Mouse (Mus musculus) CH12.LX (cell line): ENCODE data around the gene Fcgr1. TPM values are rescaled to one million over a fixed set of nuclear protein-coding genes. Genes with fewer than 3 reads are reported as not detected.

Experiments used
- DNase-seq: peaks from one replicate; pipeline ENCODE4 v3.0.0-alpha.2; 2013; ENCODE audit errors: extremely low read depth
- H3K27ac ChIP-seq: 2 replicates; pipeline ENCODE4 v1.5.1; 2012; ENCODE audit warnings: low read depth, mild to moderate bottlenecking, control low read depth, moderate library complexity; ENCODE audit not compliant: insufficient read depth
- H3K27me3 ChIP-seq: replicated peaks from 2 replicates; pipeline ENCODE3; 2012; ENCODE audit warnings: inconsistent platforms
- H3K36me3 ChIP-seq, 2 experiments: replicated peaks in 1 of 2; 2 replicates each; pipeline versions ENCODE3 to v1.6.1; 2012; ENCODE audit warnings: inconsistent platforms in 1 of 2, low read length in 1 of 2, mild to moderate bottlenecking in 1 of 2, mixed read lengths in 1 of 2, moderate library complexity in 1 of 2; ENCODE audit not compliant: control insufficient read depth in 1 of 2, insufficient read depth in 1 of 2
- H3K4me1 ChIP-seq, 2 experiments: 2 replicates each; pipeline ENCODE4 v1.6.1; 2012; ENCODE audit warnings: inconsistent platforms in 1 of 2, moderate library complexity in 1 of 2; ENCODE audit not compliant: insufficient read depth in 2 of 2, control insufficient read depth in 1 of 2
- H3K4me2 ChIP-seq: 2 replicates; pipeline ENCODE4 v1.6.1; 2012; ENCODE audit warnings: low read depth, mild to moderate bottlenecking, control low read depth; ENCODE audit not compliant: poor library complexity, insufficient read depth, severe bottlenecking
- H3K4me3 ChIP-seq, 3 experiments: fragments of 150-350 bp in 1 of 3; sonication (generic) in 1 of 3; replicated peaks in 1 of 3; 2 replicates each; pipeline versions ENCODE3 to v1.5.1; 2011 to 2012; ENCODE audit warnings: low read depth in 2 of 3, low read length in 2 of 3, mild to moderate bottlenecking in 2 of 3, moderate library complexity in 2 of 3, control low read depth in 1 of 3, improper control_type of control experiment in 1 of 3, inconsistent platforms in 1 of 3, mixed read lengths in 1 of 3; ENCODE audit not compliant: poor library complexity in 1 of 3
- H3K79me2 ChIP-seq: replicated peaks from 2 replicates; pipeline ENCODE4 v1.6.1; 2012; ENCODE audit warnings: mild to moderate bottlenecking, moderate library complexity; ENCODE audit not compliant: control insufficient read depth, poor library complexity, insufficient read depth, severe bottlenecking; ENCODE audit errors: extremely low read depth
- H3K9ac ChIP-seq: 2 replicates; pipeline ENCODE4 v1.6.1; 2012; ENCODE audit warnings: low read depth, mild to moderate bottlenecking, control low read depth, moderate library complexity; ENCODE audit not compliant: insufficient read depth
- H3K9me3 ChIP-seq: replicated peaks from 2 replicates; pipeline ENCODE3; 2012; ENCODE audit warnings: low read length, inconsistent platforms, mixed read lengths
- BHLHE40 ChIP-seq: IDR thresholded peaks from 2 replicates; pipeline ENCODE4 v1.6.1; 2011; ENCODE audit warnings: mild to moderate bottlenecking, low read depth, low read length, improper control_type of control experiment
- CHD1 ChIP-seq: IDR thresholded peaks from 2 replicates; pipeline ENCODE4 v1.6.1; 2012; ENCODE audit warnings: low read depth, low read length, improper control_type of control experiment, inconsistent platforms
- CHD2 ChIP-seq: IDR thresholded peaks from 2 replicates; pipeline ENCODE4 v1.6.1; 2011; ENCODE audit warnings: low read length, improper control_type of control experiment
- CTCF ChIP-seq, 2 experiments: IDR thresholded peaks in 1 of 2; conservative IDR thresholded peaks in 1 of 2; 2 replicates each; pipeline ENCODE4 v1.5.1; 2011 to 2012; ENCODE audit warnings: low read depth in 2 of 2, low read length in 2 of 2, improper control_type of control experiment in 1 of 2, inconsistent platforms in 1 of 2, mild to moderate bottlenecking in 1 of 2, moderate library complexity in 1 of 2
- E2F4 ChIP-seq: IDR thresholded peaks from 2 replicates; pipeline ENCODE4 v1.6.1; 2011; ENCODE audit warnings: low read depth, low read length, improper control_type of control experiment; ENCODE audit not compliant: insufficient replicate concordance
- EP300 ChIP-seq: IDR thresholded peaks from 2 replicates; pipeline ENCODE4 v1.6.1; 2011; ENCODE audit warnings: low read length, improper control_type of control experiment
- ETS1 ChIP-seq: conservative IDR thresholded peaks from 2 replicates; pipeline ENCODE4 v1.6.1; 2012; ENCODE audit warnings: low read depth, mild to moderate bottlenecking, inconsistent platforms, low read length, improper control_type of control experiment, moderate library complexity
- HCFC1 ChIP-seq: IDR thresholded peaks from 2 replicates; pipeline ENCODE4 v1.6.1; 2012; ENCODE audit warnings: low read depth, mild to moderate bottlenecking, inconsistent platforms, low read length, improper control_type of control experiment
- IRF4 ChIP-seq: IDR thresholded peaks from 2 replicates; pipeline ENCODE4 v1.6.1; 2014; ENCODE audit warnings: low read depth, mild to moderate bottlenecking, inconsistent platforms, low read length, improper control_type of control experiment
- JUND ChIP-seq: conservative IDR thresholded peaks from 2 replicates; pipeline ENCODE4 v1.6.1; 2011; ENCODE audit warnings: low read depth, low read length, improper control_type of control experiment
- KAT2A ChIP-seq: IDR thresholded peaks from 2 replicates; pipeline ENCODE4 v1.6.1; 2012; ENCODE audit warnings: low read length, improper control_type of control experiment, inconsistent platforms; ENCODE audit not compliant: insufficient replicate concordance
- MAFK ChIP-seq: IDR thresholded peaks from 2 replicates; pipeline ENCODE4 v1.6.1; 2011; ENCODE audit warnings: low read length, improper control_type of control experiment; ENCODE audit not compliant: insufficient replicate concordance
- MAZ ChIP-seq: IDR thresholded peaks from 2 replicates; pipeline ENCODE4 v1.6.1; 2012; ENCODE audit warnings: low read depth, mild to moderate bottlenecking, inconsistent platforms, low read length, improper control_type of control experiment, moderate library complexity
- MEF2A ChIP-seq: IDR thresholded peaks from 2 replicates; pipeline ENCODE4 v1.6.1; 2014; ENCODE audit warnings: low read depth, mild to moderate bottlenecking, inconsistent platforms, low read length, improper control_type of control experiment, borderline replicate concordance
- MXI1 ChIP-seq: IDR thresholded peaks from 2 replicates; pipeline ENCODE4 v1.6.1; 2011; ENCODE audit warnings: mild to moderate bottlenecking, low read depth, low read length, improper control_type of control experiment
- MYC ChIP-seq: IDR thresholded peaks from 2 replicates; pipeline ENCODE4 v1.6.1; 2011; ENCODE audit warnings: low read depth, mild to moderate bottlenecking, improper control_type of control experiment, low read length
- NELFE ChIP-seq: IDR thresholded peaks from 2 replicates; pipeline ENCODE4 v1.6.1; 2011; ENCODE audit warnings: low read depth, low read length, improper control_type of control experiment
- NRF1 ChIP-seq: IDR thresholded peaks from 2 replicates; pipeline ENCODE4 v1.6.1; 2014; ENCODE audit warnings: low read depth, mild to moderate bottlenecking, inconsistent platforms, low read length, improper control_type of control experiment, moderate library complexity
- PAX5 ChIP-seq: IDR thresholded peaks from 2 replicates; pipeline ENCODE4 v1.6.1; 2012; ENCODE audit warnings: low read length, inconsistent platforms, mixed read lengths
- POLR2A ChIP-seq: IDR thresholded peaks from 2 replicates; pipeline ENCODE4 v1.6.1; 2011; ENCODE audit warnings: low read depth, mild to moderate bottlenecking, improper control_type of control experiment, low read length
- POLR2AphosphoS2 ChIP-seq: IDR thresholded peaks from 2 replicates; pipeline ENCODE4 v1.6.1; 2011; ENCODE audit warnings: low read depth, low read length, improper control_type of control experiment
- RAD21 ChIP-seq: IDR thresholded peaks from 2 replicates; pipeline ENCODE4 v1.6.1; 2011; ENCODE audit warnings: low read depth, mild to moderate bottlenecking, low read length, improper control_type of control experiment, moderate library complexity
- RCOR1 ChIP-seq: conservative IDR thresholded peaks from 2 replicates; pipeline ENCODE4 v1.6.1; 2012; ENCODE audit warnings: low read depth, mild to moderate bottlenecking, inconsistent platforms, low read length, improper control_type of control experiment
- SIN3A ChIP-seq: IDR thresholded peaks from 2 replicates; pipeline ENCODE4 v1.6.1; 2012; ENCODE audit warnings: low read length, improper control_type of control experiment, inconsistent platforms
- TBP ChIP-seq: conservative IDR thresholded peaks from 2 replicates; pipeline ENCODE4 v1.6.1; 2011; ENCODE audit warnings: low read depth, low read length, improper control_type of control experiment
- UBTF ChIP-seq: IDR thresholded peaks from 2 replicates; pipeline ENCODE4 v1.6.1; 2012; ENCODE audit warnings: low read depth, mild to moderate bottlenecking, inconsistent platforms, low read length, improper control_type of control experiment, moderate library complexity
- USF2 ChIP-seq: conservative IDR thresholded peaks from 2 replicates; pipeline ENCODE4 v1.6.1; 2011; ENCODE audit warnings: low read depth, low read length, improper control_type of control experiment
- ZC3H11A ChIP-seq: IDR thresholded peaks from 2 replicates; pipeline ENCODE4 v1.6.1; 2012; ENCODE audit warnings: low read depth, mild to moderate bottlenecking, inconsistent platforms, low read length, improper control_type of control experiment
- ZKSCAN1 ChIP-seq: IDR thresholded peaks from 2 replicates; pipeline ENCODE4 v1.6.1; 2012; ENCODE audit warnings: low read depth, inconsistent platforms, low read length, improper control_type of control experiment, borderline replicate concordance
- ZNF384 ChIP-seq: IDR thresholded peaks from 2 replicates; pipeline ENCODE4 v1.6.1; 2012; ENCODE audit warnings: low read depth, low read length, improper control_type of control experiment, inconsistent platforms
- dilution Hi-C: fragments of 300-500 bp; cut with MboI; formaldehyde crosslinking; loops from 2 replicates; pipeline ENCODE4 v1.14.3; 2020; ENCODE audit warnings: low sequenced_read_pairs; ENCODE audit not compliant: extremely low pct_unique_long_range_greater_than_20kb, extremely low pct_ligation_motif_present
- in situ Hi-C: fragments of 300-500 bp; cut with MboI; formaldehyde crosslinking; loops from 3 replicates; pipeline ENCODE4 v1.14.3; 2019; ENCODE audit warnings: low sequenced_read_pairs, low pct_ligation_motif_present, low pct_unique_long_range_greater_than_20kb, mixed read lengths
- polyA plus RNA-seq: library from polyadenylated mRNA; unstranded; fragments of >175 nt; gene quantifications from 2 replicates; pipeline ENCODE4 v1.2.1, GENCODE M21; 2012; ENCODE audit warnings: low read depth; ENCODE audit not compliant: insufficient read length
- total RNA-seq, 2 experiments: library from RNA; depleted of rRNA; stranded (reverse); fragments of 300-350 nt in 1 of 2; fragments of >200 nt in 1 of 2; gene quantifications; 2 replicates each; pipeline ENCODE4 v1.2.3; 2012 to 2014

Fcgr1 gene
- total and polyA plus RNA-seq, 3 experiments = not detected

- Histone ChIP-seq H3K27me3 (peaks cover 46% of the 10 kb centered on the region), H3K4me3 (no peak overlapping the region), H3K36me3 (no peaks in the 10 kb centered on the region), H3K4me2 (peak overlapping the region; percentile 44; the same call in 1 of the 2 replicates), H3K9ac (no peak overlapping the region), H3K79me2 (no peaks in the 10 kb centered on the region), H3K27ac (no peak overlapping the region), H3K4me1 (peaks cover 0 to 33% of the 10 kb centered on the region in 2 experiments; a peak in 2 of 4 replicates), H3K9me3 (no peaks in the 10 kb centered on the region)
- TF ChIP-seq BHLHE40 (peak; percentile 29; the same call in 1 of the 2 replicates), CTCF (conservative IDR thresholded peaks at IDR 0.05 in 1 of 2, IDR thresholded peaks at IDR 0.05 in 1 of 2; ENCODE audit: low read depth in 2 of 2, low read length in 2 of 2) (no peak)
- dilution Hi-C loops = no loop called here
- in situ Hi-C loops = loop anchor here (10.0 kb wide), 2 partner anchors 50 to 80 kb away; no protein-coding TSS in a partner anchor
- no peak for DNase-seq
Observed at GRCm38 (mm10) chr3:96335163-96335550, 41.4 kb upstream of the Fcgr1 start.

- Histone ChIP-seq H3K27me3 (peaks cover 51% of the 10 kb centered on the region), H3K4me3 (peak overlapping the region; percentile 55 to 59 (median 57)), H3K9ac (peak overlapping the region; percentile 55), H3K9me3 (no peaks in the 10 kb centered on the region), H3K36me3 (no peaks in the 10 kb centered on the region), H3K27ac (peak overlapping the region; percentile 12; the same call in 1 of the 2 replicates), H3K4me1 (peaks cover 0 to 33% of the 10 kb centered on the region in 2 experiments; a peak in 2 of 4 replicates), H3K4me2 (peak overlapping the region; percentile 90), H3K79me2 (no peaks in the 10 kb centered on the region)
- DNase-seq = peak; percentile 83
- dilution Hi-C loops (no loop called here), in situ Hi-C loops (loop anchor here (10.0 kb wide), 2 partner anchors 50 to 80 kb away; no protein-coding TSS in a partner anchor)
- TF ChIP-seq SIN3A = no peak
- TF ChIP-seq PAX5 = no peak
- no peak for TF ChIP-seq USF2
- TF ChIP-seq E2F4 = no peak
- TF ChIP-seq POLR2AphosphoS2 = no peak
- no peak; the same call in 1 of the 2 replicates for TF ChIP-seq MXI1
- TF ChIP-seq NRF1 = peak; percentile 54; the same call in 1 of the 2 replicates
- TF ChIP-seq MEF2A = no peak
- TF ChIP-seq ETS1 = no peak
- no peak for TF ChIP-seq POLR2A
- no peak for TF ChIP-seq JUND
- TF ChIP-seq ZC3H11A = no peak
- TF ChIP-seq CHD2 = no peak
- TF ChIP-seq RCOR1 = no peak
- peak; percentile 93 for TF ChIP-seq MAFK
- TF ChIP-seq MAZ = no peak
- 0 out of 2 replicates have a peak, but pooled peaks have one; percentile 56 for TF ChIP-seq KAT2A
- no peak for TF ChIP-seq RAD21
- TF ChIP-seq CHD1 = no peak
- no peak for TF ChIP-seq MYC
- TF ChIP-seq BHLHE40 = no peak
- no peak; the same call in 1 of the 2 replicates for TF ChIP-seq NELFE
- TF ChIP-seq EP300 = no peak
- TF ChIP-seq UBTF = no peak
- TF ChIP-seq ZNF384 = peak; percentile 79
- TF ChIP-seq ZKSCAN1 = no peak
- no peak for TF ChIP-seq CTCF (conservative IDR thresholded peaks at IDR 0.05 in 1 of 2, IDR thresholded peaks at IDR 0.05 in 1 of 2; ENCODE audit: low read depth in 2 of 2, low read length in 2 of 2)
- TF ChIP-seq IRF4 = no peak
- peak; percentile 99 for TF ChIP-seq TBP
- no peak for TF ChIP-seq HCFC1
Observed at GRCm38 (mm10) chr3:96334175-96335162, 40.7 kb upstream of the Fcgr1 start.
